Mouse (Mus musculus) spleen, adult 18-20 months (tissue): ENCODE measurements around the gene Slc1a1.

Experiments
- DNase-seq, 2 experiments: peaks; one replicate each; pipeline ENCODE4 v3.0.0; 2022; ENCODE audit warnings: mixed read lengths in 2 of 2

Gene Slc1a1

GRCm38 (mm10) chr19:28834798-28835499 lies at the start of gene Slc1a1:
Gene Slc1a1, plus strand, starts transcription at chr19:28835049.
- DNase-seq = peak in 1 of 2 experiments; percentile 4

GRCm38 (mm10) chr19:28790196-28790595 lies 44.7 kb upstream of the Slc1a1 start:
- no peak for DNase-seq

- DNase-seq = no peak
Measured at GRCm38 (mm10) chr19:28793307-28793706, 41.5 kb upstream of the Slc1a1 start.

GRCm38 (mm10) chr19:28796146-28796848 lies 38.6 kb upstream of the Slc1a1 start:
- DNase-seq = no peak

- no peak for DNase-seq
Measured at GRCm38 (mm10) chr19:28796966-28797365, 37.9 kb upstream of the Slc1a1 start.

- DNase-seq = no peak
Measured at GRCm38 (mm10) chr19:28797611-28798010, 37.2 kb upstream of the Slc1a1 start.

GRCm38 (mm10) chr19:28800448-28800847 lies 34.4 kb upstream of the Slc1a1 start:
- DNase-seq = no peak

GRCm38 (mm10) chr19:28806276-28806675 lies 28.6 kb upstream of the Slc1a1 start:
- DNase-seq = no peak

GRCm38 (mm10) chr19:28806821-28807496 lies 27.9 kb upstream of the Slc1a1 start:
- DNase-seq = no peak

GRCm38 (mm10) chr19:28807497-28807871 lies 27.4 kb upstream of the Slc1a1 start:
- DNase-seq = no peak

GRCm38 (mm10) chr19:28818286-28818685 lies 16.6 kb upstream of the Slc1a1 start:
- DNase-seq = no peak

- DNase-seq = no peak
Measured at GRCm38 (mm10) chr19:28827697-28828328, 7.0 kb upstream of the Slc1a1 start.

- no peak for DNase-seq
Measured at GRCm38 (mm10) chr19:28831324-28831723, 3.5 kb upstream of the Slc1a1 start.

GRCm38 (mm10) chr19:28832605-28833004 lies 2.2 kb upstream of the Slc1a1 start:
- no peak for DNase-seq

- DNase-seq = no peak
Measured at GRCm38 (mm10) chr19:28834388-28834787, 461 bp upstream of the Slc1a1 start.

GRCm38 (mm10) chr19:28835500-28835864 lies 633 bp downstream of the Slc1a1 start:
- no peak for DNase-seq

- no peak for DNase-seq
Measured at GRCm38 (mm10) chr19:28836116-28836515, 1.3 kb downstream of the Slc1a1 start.

GRCm38 (mm10) chr19:28836651-28837410 lies 2.0 kb downstream of the Slc1a1 start:
- DNase-seq = no peak

- no peak for DNase-seq
Measured at GRCm38 (mm10) chr19:28838796-28839195, 3.9 kb downstream of the Slc1a1 start.

- no peak for DNase-seq
Measured at GRCm38 (mm10) chr19:28844946-28845710, 10.3 kb downstream of the Slc1a1 start.

- no peak for DNase-seq
Measured at GRCm38 (mm10) chr19:28850510-28850909, 15.7 kb downstream of the Slc1a1 start.

GRCm38 (mm10) chr19:28852001-28852400 lies 17.2 kb downstream of the Slc1a1 start:
- DNase-seq = no peak
